In the genomic region with DNA sequence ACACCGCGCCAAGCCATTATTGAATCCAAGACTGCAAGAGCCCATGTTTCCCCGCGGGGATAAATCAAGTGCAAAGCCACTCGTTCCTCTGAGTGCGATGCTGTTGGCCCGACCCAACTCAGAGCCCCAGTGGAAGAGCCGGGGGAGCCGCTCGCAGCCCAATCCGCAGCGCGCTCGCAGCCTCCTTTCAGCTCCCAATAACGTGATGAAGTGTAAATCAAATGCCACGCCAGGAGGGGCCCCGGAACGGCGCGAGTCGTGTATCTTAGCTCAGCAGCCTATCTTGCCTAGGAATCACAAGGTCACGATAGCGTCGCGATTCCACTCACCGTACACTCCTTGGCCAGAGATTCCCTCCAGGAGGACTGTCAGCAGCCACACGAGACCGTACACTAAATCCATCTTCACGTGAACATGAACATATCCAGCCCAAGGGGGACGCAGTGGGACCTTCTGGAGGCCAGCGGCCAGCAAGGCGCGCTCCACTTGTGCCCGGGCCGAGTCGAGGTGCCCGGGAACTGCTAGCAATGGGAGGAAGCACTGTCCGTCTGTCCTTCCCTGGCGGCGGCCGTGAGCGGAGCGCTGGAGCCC, we compare ENCODE assay signal across 8 mouse cellular contexts. TPM values are rescaled to one million over a fixed set of nuclear protein-coding genes. Genes with fewer than 3 reads are reported as not detected.
DNase-seq lines count a peak whose midpoint lies in the region; ATAC-seq and TF ChIP-seq lines count a peak whose summit lies in the region.

No protein-coding gene starts in this region.

- TF ChIP-seq EP300 in stomach, postnatal 0 days (optimal IDR thresholded peaks at IDR 0.05), result no peak

- H3K4me3 ChIP-seq in liver, embryonic 11.5 days (ENCODE audit: low read depth, low read length), result peak overlapping the region; percentile 51
- peak overlapping the region; percentile 65 for H3K4me3 ChIP-seq in heart, embryonic 13.5 days
- peak overlapping the region; percentile 82 for H3K4me3 ChIP-seq in midbrain, embryonic 10.5 days
- H3K4me3 ChIP-seq in stomach, postnatal 0 days (ENCODE audit: low read depth, low read length), result peak overlapping the region; percentile 49

- peak; percentile 36 for DNase-seq in liver, embryonic 11.5 days (ENCODE audit: low spot score)
- DNase-seq in liver, result no peak
- DNase-seq in embryo, embryonic 10.5 days (ENCODE audit: low spot score), result peak; percentile 58
- DNase-seq in layer of hippocampus, adult 9-11 months, result peak; percentile 57
- peak; percentile 66 for DNase-seq in midbrain, embryonic 10.5 days (ENCODE audit: low spot score)
- DNase-seq in stomach, postnatal 0 days (ENCODE audit: low spot score), result peak; percentile 15

- H3K9ac ChIP-seq in liver, embryonic 11.5 days (ENCODE audit: low read depth, low read length), result no peak overlapping the region
- 0 out of 2 replicates have a peak overlapping the region, but pooled peaks have one; percentile 40 for H3K9ac ChIP-seq in heart, embryonic 13.5 days
- H3K9ac ChIP-seq in stomach, postnatal 0 days (ENCODE audit: low read length), result no peak overlapping the region

- H3K27me3 ChIP-seq in liver, embryonic 11.5 days (replicated peaks; ENCODE audit: control insufficient read depth, insufficient read depth, low read length), result peaks cover 48% of the 10 kb centered on the region
- peaks cover 74% of the 10 kb centered on the region for H3K27me3 ChIP-seq in heart, embryonic 13.5 days (replicated peaks)
- H3K27me3 ChIP-seq in midbrain, embryonic 10.5 days (ENCODE audit: low read depth, poor library complexity, severe bottlenecking), result peaks cover 34% of the 10 kb centered on the region
- H3K27me3 ChIP-seq in stomach, postnatal 0 days (ENCODE audit: control insufficient read depth, insufficient read depth, low read length), result peaks cover 12% of the 10 kb centered on the region

- H3K9me3 ChIP-seq in liver, embryonic 11.5 days (ENCODE audit: control insufficient read depth, low read length), result no peaks in the 10 kb centered on the region
- no peaks in the 10 kb centered on the region for H3K9me3 ChIP-seq in heart, embryonic 13.5 days
- no peaks in the 10 kb centered on the region for H3K9me3 ChIP-seq in midbrain, embryonic 10.5 days (replicated peaks)
- no peaks in the 10 kb centered on the region for H3K9me3 ChIP-seq in stomach, postnatal 0 days (ENCODE audit: control insufficient read depth, low read length)

- no peaks in the 10 kb centered on the region for H3K4me1 ChIP-seq in liver, embryonic 11.5 days (replicated peaks; ENCODE audit: control insufficient read depth, insufficient read depth, low read length)
- peaks cover 28% of the 10 kb centered on the region for H3K4me1 ChIP-seq in heart, embryonic 13.5 days
- H3K4me1 ChIP-seq in midbrain, embryonic 10.5 days, result peaks cover 30% of the 10 kb centered on the region
- no peaks in the 10 kb centered on the region for H3K4me1 ChIP-seq in stomach, postnatal 0 days (replicated peaks; ENCODE audit: control insufficient read depth, insufficient read depth)

- no peak for TF ChIP-seq CTCF in stomach, postnatal 0 days (IDR thresholded peaks at IDR 0.05; ENCODE audit: low read depth)

- peak overlapping the region; percentile 77 for H3K4me2 ChIP-seq in liver, embryonic 11.5 days
- H3K4me2 ChIP-seq in heart, embryonic 13.5 days, result peak overlapping the region; percentile 100
- peak overlapping the region; percentile 90 for H3K4me2 ChIP-seq in stomach, postnatal 0 days (replicated peaks; ENCODE audit: low read depth)

- H3K36me3 ChIP-seq in liver, embryonic 11.5 days (ENCODE audit: control insufficient read depth, insufficient read depth, low read length), result no peaks in the 10 kb centered on the region
- no peaks in the 10 kb centered on the region for H3K36me3 ChIP-seq in heart, embryonic 13.5 days
- no peaks in the 10 kb centered on the region for H3K36me3 ChIP-seq in midbrain, embryonic 10.5 days
- no peaks in the 10 kb centered on the region for H3K36me3 ChIP-seq in stomach, postnatal 0 days (ENCODE audit: control insufficient read depth, insufficient read depth, low read length)

- H3K27ac ChIP-seq in liver, embryonic 11.5 days (ENCODE audit: low read depth, low read length), result no peak overlapping the region
- no peak overlapping the region for H3K27ac ChIP-seq in heart, embryonic 13.5 days (replicated peaks)
- peak overlapping the region; percentile 84 for H3K27ac ChIP-seq in midbrain, embryonic 10.5 days (replicated peaks)
- H3K27ac ChIP-seq in stomach, postnatal 0 days (replicated peaks), result no peak overlapping the region

- under 1% methylated on average over 43 of the region's 43 CpGs for WGBS in liver, embryonic 11.5 days
- WGBS in heart, embryonic 13.5 days, result under 1% methylated on average over 43 of the region's 43 CpGs
- WGBS in midbrain, embryonic 10.5 days, result under 1% methylated on average over 43 of the region's 43 CpGs
- under 1% methylated on average over 43 of the region's 43 CpGs for WGBS in stomach, postnatal 0 days

- ATAC-seq in liver, embryonic 11.5 days (replicated peaks; ENCODE audit: low FRiP score), result no peak
- no peak for ATAC-seq in heart, embryonic 13.5 days (ENCODE audit: extremely low read depth, insufficient number of reproducible peaks, low FRiP score, low TSS enrichment)
- no peak for ATAC-seq in stomach, postnatal 0 days (ENCODE audit: low FRiP score, low TSS enrichment)
- ATAC-seq in erythroid progenitor cell, adult 5-6 weeks (replicated peaks; ENCODE audit: low FRiP score, poor library complexity, severe bottlenecking), result no peak

RNA-seq across cellular contexts. Expression of a gene that starts 1.6 kb away (rescaled TPM):
- polyA plus RNA-seq in liver, embryonic 11.5 days (2014; fragmentation: Nextera tagmentation; extraction: Ambion mirVana), result 0.11 and 0.22 TPM in 2 replicates
- 0.09 and 0.34 TPM in 2 replicates for polyA plus RNA-seq in heart, embryonic 13.5 days (2015; fragmentation: Nextera tagmentation; extraction: Ambion mirVana)
- 4.3 and 4.8 TPM in 2 replicates for polyA plus RNA-seq in midbrain, embryonic 10.5 days (2016; fragmentation: Nextera tagmentation; extraction: Ambion mirVana)
- polyA plus RNA-seq in stomach, postnatal 0 days (2015; fragmentation: Nextera tagmentation; extraction: Ambion mirVana), result 0.31 and 0.45 TPM in 2 replicates
- total RNA-seq in erythroid progenitor cell, adult 5-6 weeks (2015; ENCODE audit: low replicate concordance), result not detected in 2 replicates
- not detected in 2 replicates for total RNA-seq in erythroid progenitor cell, adult 5-6 weeks (2017; ENCODE audit: low replicate concordance)
